Mouse (Mus musculus) layer of hippocampus, adult 18-20 months (tissue): ENCODE results near the gene Pi4k2b. TPM values are rescaled to one million over a fixed set of nuclear protein-coding genes. Genes with fewer than 3 reads are reported as not detected.
A peak's percentile ranks its signal among the peaks of the same experiment; 100 is the strongest.
"Not testable (repeated sequence)": the region's sequence is repeated elsewhere in the genome, so short reads cannot be mapped to it uniquely, and the experiment has no call there.

Source experiments
- DNase-seq, 2 experiments: peaks; one replicate each; pipeline ENCODE4 v3.0.0; 2022; ENCODE audit warnings: low spot score in 2 of 2
- long read RNA-seq: library from polyadenylated mRNA; stranded (forward); transcript quantifications from one replicate; pipeline ENCODE4 v2.0.0, GENCODE M21; 2021
- total RNA-seq, 2 experiments: library from RNA; stranded (reverse); gene quantifications; 2 replicates each; pipeline ENCODE4 v1.2.3; 2021

Pi4k2b gene
- 1 to 10 TPM; 2.3 to 2.9 TPM for total RNA-seq
- long read RNA-seq, transcript Pi4k2b-201 (10 exons, 3,139 nt), result major isoform, 7 of 8 reads
- long read RNA-seq, partial matches to known transcripts, result 0 of 8 reads
- long read RNA-seq, other reads (novel, unspliced or antisense), result 1 of 8 reads

DNA sequence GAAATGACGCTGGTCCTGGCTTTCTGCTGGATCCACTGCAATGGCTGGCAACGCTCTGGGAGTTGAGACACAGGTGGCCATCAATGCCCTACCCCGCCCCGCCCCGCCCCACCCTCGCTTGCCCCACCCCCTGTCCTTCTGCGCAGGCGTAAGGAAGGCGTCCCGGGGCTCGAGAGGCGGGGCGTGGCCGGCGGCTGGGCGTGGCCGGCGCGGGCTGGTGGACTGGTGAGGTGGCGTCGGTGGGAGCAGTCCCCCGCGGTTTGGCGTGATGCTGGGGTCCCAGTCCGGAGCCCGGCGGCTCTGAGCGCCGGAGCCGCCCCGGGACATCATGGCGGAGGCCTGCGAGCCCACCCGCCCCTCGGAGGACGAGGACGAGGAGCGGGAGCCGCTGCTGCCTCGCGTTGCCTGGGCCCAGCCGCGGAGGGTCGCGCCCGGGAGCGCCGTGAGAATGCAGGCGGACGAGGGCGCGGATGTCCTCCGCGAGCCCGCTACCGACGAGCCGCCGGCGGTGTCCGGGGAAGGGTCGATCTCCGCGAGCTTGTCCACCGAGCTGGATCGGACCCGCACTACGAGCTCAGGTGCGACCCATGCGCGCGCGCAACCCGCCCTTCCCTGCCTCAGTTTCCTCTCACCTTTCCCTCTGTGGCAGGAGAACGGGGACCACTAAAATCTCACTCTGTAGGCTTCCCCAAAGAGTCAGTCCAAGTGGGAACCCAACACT is at the start of gene Pi4k2b:
TSS of gene Pi4k2b (plus strand) at position 184 of the 721 bp plus-strand sequence.
- DNase-seq, result peak; percentile 34

DNA sequence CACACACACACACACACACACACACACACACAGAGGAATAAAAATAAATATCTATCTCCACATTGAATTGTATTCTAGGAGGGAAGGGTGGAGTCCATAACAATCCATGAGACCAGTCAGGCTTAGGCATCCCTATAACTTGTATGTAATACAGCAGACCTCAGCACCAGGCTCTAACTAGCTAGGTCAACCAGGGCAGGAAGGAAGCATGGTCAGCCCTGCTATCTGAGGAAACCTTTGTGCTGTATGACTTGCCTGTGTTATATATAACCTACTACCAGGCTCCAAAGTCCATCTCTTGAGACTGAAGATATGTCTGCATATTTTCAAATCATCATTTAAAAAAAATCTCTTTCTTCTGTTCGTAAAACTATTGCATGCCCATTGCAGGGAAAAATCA is 44.1 kb upstream of the Pi4k2b start:
- DNase-seq, result no peak

DNA sequence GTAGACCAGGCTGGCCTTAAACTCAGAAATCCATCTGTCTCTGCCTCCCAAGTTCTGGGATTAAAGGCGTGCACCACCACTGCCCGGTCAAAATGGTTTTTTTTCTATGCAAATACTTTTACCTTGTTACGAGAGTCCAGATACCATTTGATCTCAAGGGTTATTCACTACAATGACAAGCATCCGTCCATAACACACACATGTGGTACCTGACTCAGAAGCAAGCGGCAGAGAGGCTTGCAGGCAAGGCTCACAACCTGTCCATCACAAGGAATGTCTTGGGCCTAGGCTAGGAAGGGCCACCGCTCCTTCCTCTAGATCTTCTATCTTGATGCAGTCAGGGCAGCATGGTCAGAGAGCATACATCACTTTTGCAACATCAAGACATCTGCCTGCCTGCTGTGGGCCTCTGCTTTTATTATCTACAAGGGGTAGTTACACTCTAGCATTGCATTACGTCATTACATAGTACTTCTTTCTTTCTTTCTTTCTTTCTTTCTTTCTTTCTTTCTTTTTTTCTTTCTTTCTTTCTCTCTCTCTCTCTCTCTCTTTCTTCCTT is 43.4 kb upstream of the Pi4k2b start:
- DNase-seq, result not testable (repeated sequence)

- DNase-seq, result no peak
These were observed 36.8 kb upstream of the Pi4k2b start for GRCm38 (mm10) chr5:52704562-52704961.

GRCm38 (mm10) chr5:52712704-52713103 is 28.7 kb upstream of the Pi4k2b start:
- no peak for DNase-seq

DNA sequence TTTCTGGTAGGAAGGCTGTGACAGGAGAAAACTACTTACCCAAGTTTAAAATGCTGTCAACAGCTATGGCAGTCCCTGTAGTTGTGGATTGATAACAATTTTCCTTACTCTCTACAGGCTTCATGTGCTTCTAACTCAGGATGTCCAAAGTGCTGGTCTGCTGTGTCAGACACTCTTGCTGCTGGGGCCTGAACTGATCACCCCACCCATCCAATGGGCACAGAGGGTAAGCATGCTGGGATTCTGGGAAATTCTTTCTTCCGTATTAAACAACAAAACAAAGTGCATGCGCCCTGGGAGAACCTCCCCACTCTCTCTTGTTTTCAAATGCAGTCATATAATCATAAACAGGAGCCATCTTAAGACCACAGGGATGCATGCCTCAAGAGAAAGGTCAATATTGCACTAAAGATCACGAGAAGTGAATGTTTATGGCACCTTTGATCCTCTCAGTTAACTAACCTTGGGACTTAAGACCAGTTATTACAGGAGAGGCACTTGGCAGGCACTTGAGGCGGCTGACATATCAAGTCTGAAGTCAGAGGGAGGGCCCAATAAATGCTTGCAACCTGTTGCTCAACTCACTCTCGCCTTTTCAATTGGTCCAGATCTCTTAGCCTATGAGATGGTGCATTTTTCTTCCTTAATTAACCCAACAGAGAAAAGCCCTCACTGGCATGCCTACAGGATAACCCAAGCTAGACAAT is 24.5 kb upstream of the Pi4k2b start:
- no peak for DNase-seq

DNA sequence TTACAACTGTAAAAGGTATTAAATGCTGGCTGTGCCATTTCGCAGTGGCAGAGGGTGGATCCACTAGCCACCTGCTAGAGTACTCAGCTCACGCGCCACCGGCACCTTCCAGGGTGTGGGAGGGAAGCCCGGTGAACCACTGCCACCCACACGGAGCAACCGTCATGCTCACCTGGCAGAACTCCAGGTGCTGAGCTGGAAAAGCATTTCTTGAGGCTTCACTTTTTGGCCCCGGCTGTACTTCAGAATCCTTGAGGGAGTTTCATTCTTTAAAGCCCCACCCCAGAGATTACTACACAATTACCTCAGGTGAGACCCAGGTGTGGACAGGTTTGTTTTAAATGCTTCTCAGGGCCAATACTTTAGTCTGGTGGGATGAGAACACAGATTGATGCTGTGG is 20.4 kb upstream of the Pi4k2b start:
- no peak for DNase-seq

DNA sequence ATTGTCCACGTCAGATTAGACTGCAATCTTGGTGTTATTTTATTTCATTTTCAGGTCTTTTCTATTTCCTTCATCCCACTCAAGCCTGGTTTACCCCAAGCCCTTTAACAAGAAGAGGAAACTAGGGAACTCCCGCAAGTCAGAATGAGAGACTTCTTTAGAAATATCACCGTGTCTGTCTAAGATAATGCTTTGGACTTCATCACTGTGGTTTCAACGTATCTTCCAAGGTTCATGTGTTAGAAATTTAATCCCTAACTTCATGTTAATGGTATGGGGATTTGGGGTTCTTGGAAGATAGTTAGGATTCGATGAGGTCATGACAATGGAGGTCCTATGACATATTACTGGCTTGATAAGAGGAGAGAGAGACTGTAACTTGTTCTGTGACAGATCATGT is 13.6 kb upstream of the Pi4k2b start:
- no peak for DNase-seq

GRCm38 (mm10) chr5:52732811-52733210 is 8.6 kb upstream of the Pi4k2b start:
- no peak for DNase-seq

- no peak for DNase-seq
These were observed 5.3 kb upstream of the Pi4k2b start for GRCm38 (mm10) chr5:52736046-52736445.

DNA sequence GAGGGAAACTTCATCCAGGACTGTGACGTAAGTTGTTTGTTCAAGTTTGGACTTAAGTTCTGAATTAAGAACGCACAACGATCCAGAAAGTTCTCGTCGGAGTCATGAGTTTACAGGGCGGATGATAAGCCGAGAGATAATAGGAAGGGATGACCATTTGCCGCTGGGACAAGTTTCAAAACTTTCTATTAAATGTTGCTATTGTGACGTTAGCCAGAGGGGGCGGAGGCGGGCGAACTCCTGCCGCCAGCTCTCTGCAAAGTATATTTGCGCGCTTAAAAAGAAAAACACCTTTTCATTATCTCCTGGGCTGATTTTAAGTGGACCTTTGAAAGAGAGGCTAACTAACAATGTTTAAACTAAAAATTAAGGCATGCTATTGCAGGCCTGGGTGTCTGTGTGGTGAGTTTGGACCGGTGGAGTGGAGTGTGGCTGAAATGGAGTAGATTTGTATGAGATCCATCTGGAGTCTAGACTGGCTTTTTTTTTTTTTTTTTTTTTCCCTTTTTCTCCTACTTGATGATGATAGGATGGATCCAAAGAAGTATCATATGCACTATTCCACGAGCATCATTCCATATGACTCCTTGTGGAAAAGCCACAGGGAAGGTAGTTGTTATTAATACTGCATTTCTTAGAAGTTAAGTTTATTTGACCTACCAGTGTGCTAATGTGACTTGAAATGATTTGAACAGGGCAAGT is 889 bp downstream of the Pi4k2b start:
- peak in 1 of 2 experiments; percentile 11 for DNase-seq

GRCm38 (mm10) chr5:52743231-52743630 is 1.9 kb downstream of the Pi4k2b start:
- DNase-seq, result no peak

- DNase-seq, result no peak
These were observed 5.5 kb downstream of the Pi4k2b start for GRCm38 (mm10) chr5:52746920-52747319.

- no peak for DNase-seq
These were observed 7.4 kb downstream of the Pi4k2b start for GRCm38 (mm10) chr5:52748732-52749131.

- DNase-seq, result no peak
These were observed 11.8 kb downstream of the Pi4k2b start for GRCm38 (mm10) chr5:52753146-52753545.

DNA sequence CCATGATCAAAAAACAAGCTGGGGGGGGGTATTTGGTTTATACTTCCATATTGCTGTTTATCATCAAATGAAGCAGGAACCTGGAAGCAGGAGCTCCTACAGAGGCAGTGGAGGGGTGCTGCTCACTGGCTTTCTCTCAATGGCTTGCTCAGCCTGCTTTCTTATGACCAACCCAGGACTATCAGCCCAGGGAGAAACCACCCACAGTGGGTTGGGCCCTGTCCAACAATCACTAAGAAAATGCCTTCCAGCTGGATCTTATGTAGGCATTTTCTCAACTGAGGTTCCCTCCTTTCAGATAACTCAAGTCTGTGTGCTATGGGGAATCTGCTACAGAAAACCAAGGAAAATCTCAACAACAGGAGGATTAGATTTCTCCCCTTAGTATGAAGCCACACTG is 12.8 kb downstream of the Pi4k2b start:
- DNase-seq, result no peak

DNA sequence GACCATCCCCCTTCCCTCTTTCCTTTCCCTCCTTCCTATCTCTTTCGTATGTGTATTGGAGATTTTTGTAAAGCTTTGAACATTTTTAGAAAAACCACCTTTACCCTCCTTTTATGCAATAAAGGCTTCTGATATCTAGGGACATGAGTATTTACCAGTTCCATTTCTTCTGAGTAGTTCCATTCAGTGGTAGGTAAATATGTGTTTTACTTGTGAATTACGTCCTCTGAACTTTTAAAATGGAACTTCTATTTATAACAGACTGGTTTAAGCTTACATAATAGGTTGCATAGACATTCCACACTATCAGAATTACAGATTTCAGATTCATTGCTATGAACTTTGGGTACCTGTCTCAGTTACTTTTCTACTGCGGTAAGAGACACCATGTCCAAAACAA is 14.0 kb downstream of the Pi4k2b start:
- no peak for DNase-seq

GRCm38 (mm10) chr5:52755989-52756388 is 14.6 kb downstream of the Pi4k2b start:
- no peak for DNase-seq

DNA sequence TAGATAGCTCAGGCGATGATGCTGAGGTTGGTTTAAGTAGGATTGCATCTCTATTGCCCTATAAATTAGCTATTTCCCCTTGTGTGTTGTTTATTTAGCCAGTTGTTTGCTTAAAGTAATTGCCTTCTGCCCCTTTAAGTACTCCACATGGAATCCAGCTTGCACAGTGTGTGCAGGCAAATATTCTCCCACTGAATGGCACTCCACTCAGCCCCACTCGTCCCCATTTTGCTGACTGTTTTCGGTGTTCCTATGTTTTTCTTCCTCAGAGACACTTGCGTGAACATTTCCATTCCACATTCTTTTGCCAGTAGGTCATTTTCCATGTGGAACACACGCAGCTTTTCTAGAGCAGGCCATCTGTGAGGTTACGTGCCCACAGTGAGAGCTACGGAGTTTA is 21.2 kb downstream of the Pi4k2b start:
- DNase-seq, result no peak

GRCm38 (mm10) chr5:52774267-52774666 is 32.9 kb downstream of the Pi4k2b start:
- DNase-seq, result no peak

GRCm38 (mm10) chr5:52775237-52775636 is 33.9 kb downstream of the Pi4k2b start, which contains the start of gene Zcchc4:
TSS of gene Zcchc4 (plus strand) at chr5:52775409.
- no peak for DNase-seq
